Mouse (Mus musculus): ENCODE measurements at regions not wholly inside any gene's neighbourhood (a gene's known extent, or its start where the extent isn't known, plus 50 kb on each side); places are given as distances from the start of the nearest gene placed in this dataset.
A peak's percentile ranks its signal among the peaks of the same experiment; 100 is the strongest.

DNA sequence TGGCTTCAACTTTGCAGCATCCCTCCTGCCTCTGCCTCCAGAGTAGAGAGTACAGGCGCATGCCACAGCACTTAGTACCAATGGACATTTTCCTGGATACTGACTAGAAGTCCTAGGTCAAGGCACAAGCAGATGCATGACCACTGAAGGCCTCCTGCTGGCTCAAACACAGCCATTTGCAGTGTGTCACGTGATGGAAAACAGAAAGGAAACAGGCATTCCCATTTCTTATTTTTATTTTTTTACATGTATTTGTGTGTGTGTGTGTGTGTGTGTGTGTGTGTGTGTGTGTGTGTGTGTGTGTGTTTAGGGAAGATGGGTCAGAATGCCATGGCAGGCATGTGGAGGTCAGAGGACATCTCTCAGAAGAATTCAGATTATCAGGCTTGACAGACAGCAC is 65.6 kb downstream of the Thap12 start:
- Histone ChIP-seq H3K4me1 (ENCODE audit: control insufficient read depth, insufficient read depth, low read length) (peaks cover 26% of the 10 kb centered on the region), H3K27ac (ENCODE audit: low read depth, low read length) (no peak overlapping the region), H3K27me3 (ENCODE audit: control insufficient read depth, insufficient read depth, low read length) (peaks cover 11% of the 10 kb centered on the region), H3K36me3 (ENCODE audit: control insufficient read depth, insufficient read depth, low read length) (no peaks in the 10 kb centered on the region), H3K9me3 (ENCODE audit: control insufficient read depth, low read length) (no peaks in the 10 kb centered on the region), H3K4me3 (ENCODE audit: low read length) (no peak overlapping the region), H3K9ac (ENCODE audit: low read depth, low read length) (no peak overlapping the region), H3K4me2 (replicated peaks; ENCODE audit: low read depth, low read length) (no peak overlapping the region)
- 84% methylated on average over 2 of the region's 2 CpGs for WGBS
- ATAC-seq (ENCODE audit: low FRiP score, low TSS enrichment): no peak

- Histone ChIP-seq H3K36me3 (ENCODE audit: control insufficient read depth, insufficient read depth, low read length) (no peaks in the 10 kb centered on the region), H3K27ac (ENCODE audit: low read depth, low read length) (no peak overlapping the region), H3K4me3 (ENCODE audit: low read length) (no peak overlapping the region), H3K9me3 (ENCODE audit: control insufficient read depth, low read length) (no peaks in the 10 kb centered on the region), H3K27me3 (ENCODE audit: control insufficient read depth, insufficient read depth, low read length) (peaks cover 11% of the 10 kb centered on the region), H3K4me2 (replicated peaks; ENCODE audit: low read depth, low read length) (no peak overlapping the region), H3K9ac (ENCODE audit: low read depth, low read length) (0 out of 2 replicates have a peak overlapping the region, but pooled peaks have one; percentile 7), H3K4me1 (ENCODE audit: control insufficient read depth, insufficient read depth, low read length) (peaks cover 22% of the 10 kb centered on the region)
- ATAC-seq (ENCODE audit: low FRiP score, low TSS enrichment): no peak
- 68% methylated on average over 1 of the region's 1 CpGs for WGBS
These were observed 65.7 kb upstream of the Wnt11 start for GRCm38 (mm10) chr7:98769111-98769734.

DNA sequence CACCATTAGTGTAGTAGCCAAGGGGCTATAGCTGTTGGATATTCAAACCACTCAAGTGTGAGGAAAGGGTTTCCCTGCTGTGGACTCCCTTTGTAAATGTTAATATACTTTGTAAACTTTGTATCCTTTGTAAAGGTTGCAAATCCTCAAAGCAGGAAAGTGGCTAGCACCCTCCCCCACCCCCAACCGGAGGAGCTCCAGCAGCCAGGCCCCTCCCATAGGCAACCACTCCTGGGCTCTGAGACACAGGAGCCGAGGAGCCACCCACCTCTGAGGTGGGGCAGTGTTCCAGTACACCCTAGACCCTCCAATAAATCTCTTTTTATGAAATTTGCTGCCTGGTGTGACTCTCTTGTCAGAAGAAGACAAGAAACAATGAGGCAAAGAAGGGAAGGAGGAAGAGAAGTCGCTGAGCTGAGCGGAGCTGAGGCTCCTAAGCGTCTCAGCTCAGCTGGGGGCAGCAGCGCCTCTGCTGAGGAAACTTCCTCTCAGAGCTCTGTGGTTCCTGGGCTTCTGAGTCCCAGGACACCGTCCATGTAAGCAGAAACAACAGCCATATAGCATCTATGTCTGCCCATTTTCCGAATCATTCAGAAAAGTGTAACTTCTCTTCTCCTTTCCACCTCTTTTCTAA is 64.5 kb upstream of the Wnt11 start:
- Histone ChIP-seq H3K9ac (ENCODE audit: low read depth, low read length) (peak overlapping the region; percentile 12; the same call in 1 of the 2 replicates), H3K27me3 (ENCODE audit: control insufficient read depth, insufficient read depth, low read length) (peaks cover 11% of the 10 kb centered on the region), H3K9me3 (ENCODE audit: control insufficient read depth, low read length) (no peaks in the 10 kb centered on the region), H3K27ac (ENCODE audit: low read depth, low read length) (peak overlapping the region; percentile 55; the same call in 1 of the 2 replicates), H3K4me2 (replicated peaks; ENCODE audit: low read depth, low read length) (peak overlapping the region; percentile 30; the same call in 1 of the 2 replicates), H3K4me3 (ENCODE audit: low read length) (no peak overlapping the region), H3K4me1 (ENCODE audit: control insufficient read depth, insufficient read depth, low read length) (peaks cover 22% of the 10 kb centered on the region), H3K36me3 (ENCODE audit: control insufficient read depth, insufficient read depth, low read length) (no peaks in the 10 kb centered on the region)
- peak; percentile 56 for ATAC-seq (ENCODE audit: low FRiP score, low TSS enrichment)
- WGBS: 10% methylated on average over 8 of the region's 8 CpGs

- Histone ChIP-seq H3K4me3 (ENCODE audit: low read length) (no peak overlapping the region), H3K27me3 (ENCODE audit: control insufficient read depth, insufficient read depth, low read length) (peaks cover 10% of the 10 kb centered on the region), H3K27ac (ENCODE audit: low read depth, low read length) (peak overlapping the region; percentile 55; the same call in 1 of the 2 replicates), H3K9me3 (ENCODE audit: control insufficient read depth, low read length) (no peaks in the 10 kb centered on the region), H3K4me2 (replicated peaks; ENCODE audit: low read depth, low read length) (no peak overlapping the region), H3K9ac (ENCODE audit: low read depth, low read length) (no peak overlapping the region), H3K36me3 (ENCODE audit: control insufficient read depth, insufficient read depth, low read length) (no peaks in the 10 kb centered on the region), H3K4me1 (ENCODE audit: control insufficient read depth, insufficient read depth, low read length) (peaks cover 22% of the 10 kb centered on the region)
- WGBS: 48% methylated on average over 7 of the region's 7 CpGs
- ATAC-seq (ENCODE audit: low FRiP score, low TSS enrichment): no peak
These were observed 63.7 kb upstream of the Wnt11 start for GRCm38 (mm10) chr7:98771134-98771775.

GRCm38 (mm10) chr7:98774597-98774996 is 60.3 kb upstream of the Wnt11 start:
- WGBS: 62% methylated on average over 4 of the region's 4 CpGs
- no peak overlapping the region for H3K27ac ChIP-seq (ENCODE audit: low read depth, low read length)
- no peak overlapping the region for H3K9ac ChIP-seq (ENCODE audit: low read depth, low read length)
- H3K36me3 ChIP-seq (ENCODE audit: control insufficient read depth, insufficient read depth, low read length): no peaks in the 10 kb centered on the region
- ATAC-seq (ENCODE audit: low FRiP score, low TSS enrichment): no peak
- H3K4me2 ChIP-seq (replicated peaks; ENCODE audit: low read depth, low read length): no peak overlapping the region
- no peaks in the 10 kb centered on the region; the same call in 1 of the 2 replicates for H3K27me3 ChIP-seq (ENCODE audit: control insufficient read depth, insufficient read depth, low read length)
- no peak overlapping the region for H3K4me3 ChIP-seq (ENCODE audit: low read length)
- H3K4me1 ChIP-seq (ENCODE audit: control insufficient read depth, insufficient read depth, low read length): peaks cover 33% of the 10 kb centered on the region
- no peaks in the 10 kb centered on the region for H3K9me3 ChIP-seq (ENCODE audit: control insufficient read depth, low read length)

DNA sequence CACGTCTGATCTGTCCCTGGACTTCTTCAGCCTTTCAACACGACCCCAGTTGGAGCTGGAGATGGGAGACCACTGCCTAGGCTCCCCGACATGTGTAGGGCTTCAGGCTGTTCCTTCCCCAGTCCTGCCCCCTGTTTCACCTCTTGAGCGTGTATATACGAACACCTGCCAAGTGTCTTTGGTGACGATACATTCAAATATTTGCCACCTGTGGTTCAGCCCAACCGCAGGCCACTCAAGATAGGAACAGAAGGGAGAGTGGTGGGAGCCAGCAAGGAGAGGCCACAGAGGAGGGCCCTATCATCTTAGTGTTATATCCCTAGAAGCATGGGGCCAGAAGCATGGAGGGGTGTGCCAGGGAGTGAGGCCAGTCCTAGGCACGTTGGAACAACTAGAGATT is 59.9 kb upstream of the Wnt11 start:
- no peaks in the 10 kb centered on the region; the same call in 1 of the 2 replicates for H3K27me3 ChIP-seq (ENCODE audit: control insufficient read depth, insufficient read depth, low read length)
- no peaks in the 10 kb centered on the region for H3K36me3 ChIP-seq (ENCODE audit: control insufficient read depth, insufficient read depth, low read length)
- 82% methylated on average over 8 of the region's 8 CpGs for WGBS
- no peaks in the 10 kb centered on the region for H3K9me3 ChIP-seq (ENCODE audit: control insufficient read depth, low read length)
- no peak overlapping the region for H3K4me3 ChIP-seq (ENCODE audit: low read length)
- no peak for ATAC-seq (ENCODE audit: low FRiP score, low TSS enrichment)
- no peak overlapping the region for H3K4me2 ChIP-seq (replicated peaks; ENCODE audit: low read depth, low read length)
- H3K4me1 ChIP-seq (ENCODE audit: control insufficient read depth, insufficient read depth, low read length): peaks cover 31% of the 10 kb centered on the region
- H3K9ac ChIP-seq (ENCODE audit: low read depth, low read length): no peak overlapping the region
- no peak overlapping the region for H3K27ac ChIP-seq (ENCODE audit: low read depth, low read length)

GRCm38 (mm10) chr7:98777304-98777849 is 57.5 kb upstream of the Wnt11 start:
- no peak overlapping the region for H3K4me2 ChIP-seq (replicated peaks; ENCODE audit: low read depth, low read length)
- no peak overlapping the region for H3K4me3 ChIP-seq (ENCODE audit: low read length)
- H3K27me3 ChIP-seq (ENCODE audit: control insufficient read depth, insufficient read depth, low read length): no peaks in the 10 kb centered on the region; the same call in 1 of the 2 replicates
- peaks cover 18% of the 10 kb centered on the region for H3K4me1 ChIP-seq (ENCODE audit: control insufficient read depth, insufficient read depth, low read length)
- H3K9me3 ChIP-seq (ENCODE audit: control insufficient read depth, low read length): no peaks in the 10 kb centered on the region
- no peaks in the 10 kb centered on the region for H3K36me3 ChIP-seq (ENCODE audit: control insufficient read depth, insufficient read depth, low read length)
- H3K9ac ChIP-seq (ENCODE audit: low read depth, low read length): no peak overlapping the region
- 19% methylated on average over 3 of the region's 3 CpGs for WGBS
- no peak overlapping the region; the same call in 1 of the 2 replicates for H3K27ac ChIP-seq (ENCODE audit: low read depth, low read length)
- peak; percentile 83 for ATAC-seq (ENCODE audit: low FRiP score, low TSS enrichment)

DNA sequence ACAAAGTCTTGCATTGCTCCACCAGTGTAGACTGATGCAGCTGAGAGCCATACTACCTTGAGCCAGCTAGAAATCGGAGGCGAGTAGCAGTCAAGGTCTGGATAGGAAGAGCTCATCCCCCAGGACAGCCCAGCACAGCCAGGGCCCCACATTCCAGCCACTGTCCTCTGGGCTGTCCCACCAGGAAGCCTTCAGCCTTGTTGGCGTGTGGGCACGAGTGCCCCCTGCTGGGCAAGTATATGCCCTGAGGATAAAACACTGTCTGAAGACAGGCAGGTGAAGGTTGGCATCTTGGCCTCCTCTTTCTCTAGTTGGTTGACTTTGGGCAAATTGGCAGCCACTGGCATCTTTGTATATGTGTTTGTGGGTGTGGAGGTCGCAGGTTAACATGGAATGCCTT is 56.0 kb upstream of the Wnt11 start:
- Histone ChIP-seq H3K9me3 (ENCODE audit: control insufficient read depth, low read length) (no peaks in the 10 kb centered on the region), H3K27ac (ENCODE audit: low read depth, low read length) (no peak overlapping the region), H3K9ac (ENCODE audit: low read depth, low read length) (no peak overlapping the region), H3K4me1 (ENCODE audit: control insufficient read depth, insufficient read depth, low read length) (peaks cover 23% of the 10 kb centered on the region), H3K27me3 (ENCODE audit: control insufficient read depth, insufficient read depth, low read length) (no peaks in the 10 kb centered on the region; the same call in 1 of the 2 replicates), H3K4me3 (ENCODE audit: low read length) (no peak overlapping the region), H3K4me2 (replicated peaks; ENCODE audit: low read depth, low read length) (no peak overlapping the region), H3K36me3 (ENCODE audit: control insufficient read depth, insufficient read depth, low read length) (no peaks in the 10 kb centered on the region)
- ATAC-seq (ENCODE audit: low FRiP score, low TSS enrichment): peak; percentile 56
- 12% methylated on average over 5 of the region's 5 CpGs for WGBS

DNA sequence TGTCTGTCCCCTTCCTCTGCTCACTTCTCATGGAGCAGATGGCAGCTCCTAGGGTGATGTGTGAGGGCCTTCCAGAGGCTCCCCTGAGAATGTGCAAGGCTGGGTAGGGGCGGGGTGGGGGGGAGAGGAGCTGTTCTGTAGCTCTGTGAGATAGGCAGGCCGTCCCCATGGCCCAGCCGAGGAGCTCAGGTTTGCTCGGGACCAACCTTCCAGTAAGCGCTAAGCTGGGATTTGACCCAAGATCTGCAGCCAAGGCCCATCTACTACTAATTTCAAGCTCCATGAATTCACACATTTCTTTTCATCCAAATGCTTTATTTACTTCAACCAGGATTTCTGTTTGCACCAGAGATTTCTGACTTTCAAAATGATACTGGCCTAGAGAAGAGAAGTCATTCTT is 51.4 kb upstream of the Wnt11 start:
- 50% methylated on average over 5 of the region's 5 CpGs for WGBS
- no peaks in the 10 kb centered on the region for H3K27me3 ChIP-seq (ENCODE audit: control insufficient read depth, insufficient read depth, low read length)
- H3K4me2 ChIP-seq (replicated peaks; ENCODE audit: low read depth, low read length): no peak overlapping the region
- H3K4me3 ChIP-seq (ENCODE audit: low read length): no peak overlapping the region
- no peaks in the 10 kb centered on the region for H3K9me3 ChIP-seq (ENCODE audit: control insufficient read depth, low read length)
- peak overlapping the region; percentile 92 for H3K27ac ChIP-seq (ENCODE audit: low read depth, low read length)
- no peak overlapping the region for H3K9ac ChIP-seq (ENCODE audit: low read depth, low read length)
- no peak for ATAC-seq (ENCODE audit: low FRiP score, low TSS enrichment)
- no peaks in the 10 kb centered on the region for H3K36me3 ChIP-seq (ENCODE audit: control insufficient read depth, insufficient read depth, low read length)
- H3K4me1 ChIP-seq (ENCODE audit: control insufficient read depth, insufficient read depth, low read length): peaks cover 30% of the 10 kb centered on the region

All from kidney, embryonic 14.5 days (tissue).